Mouse (Mus musculus) liver (tissue): ENCODE measurements at regions not wholly inside any gene's neighbourhood (a gene's known extent, or its start where the extent isn't known, plus 50 kb on each side); places are given as distances from the start of the nearest gene placed in this dataset.
A peak's percentile ranks its signal among the peaks of the same experiment; 100 is the strongest.

Experiments
- DNase-seq: peaks from one replicate; pipeline ENCODE4 v3.0.0-alpha.2; 2020; ENCODE audit warnings: mixed read lengths

DNA sequence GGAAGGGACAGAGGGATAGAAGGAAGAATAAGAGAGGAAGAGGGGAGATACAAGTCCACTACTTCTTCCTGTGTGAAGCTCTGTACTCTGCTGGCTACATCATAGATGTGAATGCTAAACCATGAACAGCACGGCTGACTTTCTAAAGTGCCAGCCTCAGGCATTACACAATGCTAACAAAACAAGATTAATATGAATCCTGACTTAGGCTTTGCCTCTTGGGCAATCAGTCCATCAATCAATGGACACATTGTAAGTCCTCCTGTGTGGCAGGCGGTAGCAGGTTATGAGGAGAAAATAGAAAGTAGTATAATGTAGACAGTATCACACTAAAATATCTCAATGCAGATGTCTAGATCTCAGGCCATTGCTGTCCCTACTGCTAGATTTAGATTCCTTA is 203.6 kb upstream of the Nrip1 start:
- no peak for DNase-seq

DNA sequence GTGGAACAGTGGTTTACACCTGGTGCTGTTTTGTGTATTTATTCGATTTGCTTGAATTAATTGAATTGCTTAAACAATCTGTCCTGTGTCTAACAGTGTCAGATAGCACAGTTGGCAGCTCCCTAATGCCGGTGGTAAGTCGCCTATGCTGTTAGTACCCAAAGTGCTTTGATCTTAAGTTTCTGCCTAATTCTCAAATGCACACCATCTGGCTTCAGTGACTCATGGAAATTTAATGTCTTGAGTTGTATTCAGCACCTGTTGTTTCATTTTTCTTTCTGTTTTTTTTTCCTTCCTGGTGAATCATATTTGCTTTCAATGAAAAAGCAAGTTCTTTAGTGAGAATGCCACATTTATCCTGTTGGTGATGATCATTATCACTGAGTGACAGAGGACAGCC is 201.7 kb upstream of the Nrip1 start:
- DNase-seq, result no peak

DNA sequence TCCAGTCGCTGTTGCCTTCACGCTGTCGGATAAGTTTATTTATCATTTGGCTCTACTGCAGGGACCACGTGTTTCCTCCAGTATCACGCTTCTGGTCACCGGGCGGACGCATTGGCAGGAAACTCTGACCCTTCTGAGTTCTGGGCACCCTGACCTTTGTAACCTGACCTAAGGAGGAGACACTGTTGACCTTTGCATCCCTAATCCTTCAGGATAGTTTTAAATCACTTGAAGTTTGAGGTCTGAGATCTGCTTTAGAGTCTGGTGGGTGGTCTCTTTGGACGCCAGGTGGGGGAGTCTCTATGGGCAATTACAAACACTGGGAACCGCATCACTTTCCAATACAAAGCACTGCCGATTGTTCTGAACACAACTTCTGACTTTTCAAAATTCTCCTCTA is 192.6 kb upstream of the Nrip1 start:
- no peak for DNase-seq

DNA sequence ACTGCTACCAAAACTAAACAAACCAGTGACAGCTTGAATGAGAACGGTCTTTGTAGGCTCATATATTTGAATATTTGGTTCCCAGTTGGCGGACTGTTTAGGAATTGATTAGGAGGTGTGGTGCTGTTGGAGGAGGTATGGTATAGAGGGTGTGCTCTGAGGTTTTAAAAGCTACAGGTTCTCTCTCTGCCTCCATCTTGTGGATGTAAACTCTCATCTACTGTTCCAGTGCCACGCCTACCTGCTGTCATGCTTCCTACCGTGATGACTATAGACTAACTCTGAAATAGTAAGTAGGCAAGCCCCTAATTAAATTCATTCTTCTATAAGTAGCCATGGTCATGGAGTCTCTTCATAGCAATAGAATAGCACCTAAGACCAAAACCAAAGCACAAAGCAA is 181.2 kb upstream of the Nrip1 start:
- DNase-seq, result no peak

DNA sequence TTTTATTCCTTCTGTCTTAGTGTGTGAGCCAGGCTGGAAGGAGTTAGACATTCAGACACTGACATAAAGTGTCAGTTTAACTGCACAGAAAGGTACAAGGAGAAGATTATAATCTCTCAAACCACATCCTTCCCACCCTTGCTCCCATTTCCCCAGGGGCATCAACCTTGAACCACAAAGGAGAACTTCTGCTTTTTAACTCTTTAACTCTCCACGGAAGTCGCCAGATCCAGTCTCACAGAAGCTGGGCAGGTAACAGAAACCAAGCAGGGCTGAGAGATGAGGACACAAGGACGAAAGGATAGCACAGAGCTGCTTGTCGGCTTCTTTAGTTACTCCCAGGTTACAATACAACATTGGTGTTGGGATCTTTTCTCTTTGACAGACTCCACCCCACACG is 176.0 kb upstream of the Nrip1 start:
- DNase-seq, result no peak

DNA sequence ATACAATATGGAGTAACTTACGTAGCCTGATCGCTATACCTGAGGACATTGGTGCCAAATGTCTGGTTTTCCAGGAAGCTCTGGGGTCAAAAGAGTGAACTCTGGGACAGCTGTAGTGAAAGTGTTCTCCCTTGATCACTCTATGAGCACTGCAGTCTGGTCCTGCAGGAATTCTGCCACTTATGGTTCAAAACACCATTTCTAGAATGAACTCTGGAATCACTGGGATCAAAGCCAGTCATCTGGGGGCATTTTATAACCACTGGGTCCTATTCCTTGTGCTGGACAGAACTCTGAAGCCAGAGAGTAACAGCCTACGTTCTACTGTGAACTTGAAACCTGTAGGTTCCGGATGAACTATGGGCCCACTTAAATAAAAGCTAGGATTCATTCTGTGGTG is 173.5 kb upstream of the Nrip1 start:
- no peak for DNase-seq

DNA sequence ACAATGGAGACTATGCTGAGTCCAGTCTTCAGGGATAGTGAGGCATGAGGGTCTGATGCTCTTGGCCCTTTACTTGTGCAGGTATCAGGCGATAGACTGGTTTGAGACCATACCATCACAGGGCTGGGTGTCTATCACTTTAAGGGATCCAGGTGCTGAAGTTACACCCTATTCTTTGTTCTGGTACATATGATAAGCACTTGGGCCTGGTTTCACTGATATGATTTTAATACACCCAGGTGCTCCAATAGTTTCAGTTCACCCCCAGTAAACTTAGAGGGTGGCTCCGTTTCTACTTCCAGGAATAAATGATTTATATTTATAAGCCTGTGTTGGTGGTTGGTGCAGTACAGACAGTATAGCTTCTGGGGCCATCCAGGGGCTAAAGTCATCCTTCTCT is 173.0 kb upstream of the Nrip1 start:
- no peak for DNase-seq

DNA sequence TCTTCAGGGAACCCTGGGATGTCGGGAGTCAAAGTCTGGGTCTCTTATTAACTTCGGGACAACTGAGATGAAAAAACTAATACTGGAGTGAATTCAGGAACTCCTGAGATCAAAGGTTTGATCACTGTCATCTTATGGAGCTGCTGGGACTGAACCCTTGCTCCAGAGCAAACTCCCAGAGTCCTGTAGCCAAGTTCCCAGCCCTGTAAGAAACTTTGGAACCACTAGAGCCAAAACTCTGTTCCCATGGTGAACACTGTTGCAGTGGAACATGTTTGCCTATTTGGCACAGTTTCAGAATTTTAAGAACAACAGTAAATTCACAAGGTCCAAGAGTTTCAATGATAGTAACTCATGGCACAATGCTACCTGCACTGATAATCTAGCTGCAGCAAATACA is 172.3 kb upstream of the Nrip1 start:
- no peak for DNase-seq

DNA sequence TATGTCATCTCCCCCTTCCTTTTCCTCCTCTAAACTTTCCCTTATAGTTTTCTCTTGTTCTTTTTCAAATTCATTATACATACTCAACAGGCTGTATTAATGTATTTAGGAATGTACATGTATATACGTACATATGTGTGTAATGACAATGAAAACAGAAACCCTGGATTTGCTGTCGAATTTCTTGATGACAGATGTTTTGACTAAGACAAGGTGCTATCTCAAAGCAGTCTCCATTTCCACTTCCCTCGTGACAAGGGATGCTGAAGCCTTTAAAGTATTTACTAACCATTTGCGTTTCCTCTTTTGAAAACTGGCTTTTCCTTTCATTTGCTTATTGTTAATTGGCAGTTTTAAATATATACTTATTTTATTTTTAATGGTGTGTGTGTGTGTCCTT is 171.3 kb upstream of the Nrip1 start:
- DNase-seq, result no peak

DNA sequence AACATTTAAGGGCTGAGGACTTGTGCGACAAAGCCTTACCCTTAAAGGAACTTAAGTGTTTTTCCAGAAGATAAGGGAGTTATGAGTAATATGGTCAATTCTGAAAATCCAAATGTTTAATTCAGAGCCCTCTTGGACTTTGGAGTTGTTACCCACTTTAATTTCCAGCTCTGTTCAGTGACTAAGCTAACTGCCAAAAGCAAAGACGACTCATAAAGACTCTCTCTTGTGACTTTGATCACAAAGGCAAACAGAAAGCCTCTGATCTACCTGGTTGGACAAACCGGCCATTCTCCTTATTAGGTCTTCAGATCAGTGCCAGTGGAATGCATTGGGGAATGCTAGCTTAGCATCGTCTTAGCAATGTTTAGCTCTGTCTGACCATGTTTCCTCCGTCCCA is 167.3 kb upstream of the Nrip1 start:
- no peak for DNase-seq

DNA sequence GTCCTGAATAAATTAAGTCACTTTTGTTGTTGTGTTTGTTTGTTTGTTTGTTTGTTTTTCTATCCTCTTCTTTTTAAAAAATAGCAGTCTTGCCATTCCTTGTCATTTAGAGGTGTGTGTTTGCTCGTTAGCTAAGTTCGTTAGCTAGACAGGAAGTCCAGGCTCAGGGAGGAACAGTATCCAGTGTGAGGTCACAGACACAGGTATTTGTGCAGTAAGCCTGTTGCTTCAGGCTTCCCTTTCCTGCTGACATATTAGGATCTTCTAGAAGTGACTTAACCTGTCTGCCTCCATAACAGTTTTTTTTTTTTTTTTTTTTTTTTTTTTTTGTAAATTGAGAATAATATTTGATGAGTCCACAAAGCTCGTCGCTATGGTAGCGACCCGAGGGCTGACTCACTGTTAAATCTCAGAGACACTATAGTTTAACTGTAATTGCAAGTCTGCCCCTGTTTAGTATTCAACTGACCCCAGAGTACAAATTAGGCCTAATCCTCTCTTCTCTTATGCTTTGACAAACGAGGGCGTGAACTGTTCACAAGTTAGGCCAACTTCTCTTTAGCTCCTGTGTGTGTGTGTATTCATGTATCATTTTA is 166.8 kb upstream of the Nrip1 start:
- DNase-seq, result no peak

DNA sequence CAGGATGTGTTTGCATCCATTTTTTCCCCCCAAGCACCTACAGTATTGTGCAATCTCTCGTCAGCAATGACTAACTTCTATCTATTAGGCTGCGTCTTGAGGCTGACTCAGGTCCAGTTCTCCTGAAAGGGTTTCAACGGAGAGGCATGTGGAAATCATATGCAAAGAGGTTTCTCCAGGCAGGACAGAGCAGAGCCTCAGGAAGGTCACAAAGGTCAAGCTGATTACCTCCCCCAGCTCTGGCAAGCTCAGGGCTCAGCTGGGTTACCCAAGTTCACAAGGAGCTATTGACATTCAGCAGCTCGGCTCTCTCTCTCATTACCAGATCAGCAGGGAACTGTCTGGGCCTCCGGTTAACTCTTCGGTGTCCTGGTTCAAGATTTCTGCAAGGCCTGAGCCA is 166.0 kb upstream of the Nrip1 start:
- DNase-seq, result peak; percentile 26

DNA sequence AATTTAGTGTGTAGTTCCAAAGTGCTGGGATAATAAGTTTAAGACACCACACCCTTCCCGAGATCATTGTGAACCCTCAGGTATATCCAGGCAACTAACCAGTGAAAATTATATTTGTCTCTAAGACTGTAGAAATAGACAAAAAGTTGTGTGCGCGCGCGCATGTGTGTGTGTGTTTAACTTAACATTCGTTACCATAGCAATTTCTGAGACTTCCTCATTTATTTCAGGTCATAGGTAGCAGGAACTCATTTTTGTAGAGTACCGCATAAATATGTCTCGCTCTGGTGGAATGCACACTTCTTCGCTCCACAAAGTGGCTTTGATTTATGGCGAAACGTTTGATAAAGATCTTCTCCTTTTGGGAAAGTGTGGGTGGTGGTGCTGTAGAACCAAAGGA is 164.2 kb upstream of the Nrip1 start:
- DNase-seq, result no peak

DNA sequence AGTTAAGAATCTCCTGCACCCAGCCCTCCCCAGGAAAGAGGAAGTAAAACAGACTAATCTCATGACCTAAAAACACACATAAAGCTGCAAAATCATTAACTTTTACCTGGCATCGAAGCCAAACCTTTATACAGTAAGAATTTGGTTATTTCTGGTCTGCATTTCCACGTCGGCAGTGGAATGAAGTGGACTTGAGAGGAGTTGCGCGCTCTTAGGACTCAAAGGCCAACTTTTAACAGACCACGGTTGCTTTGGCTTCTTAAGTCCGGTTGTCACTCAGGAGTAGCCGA is 159.2 kb upstream of the Nrip1 start:
- no peak for DNase-seq

DNA sequence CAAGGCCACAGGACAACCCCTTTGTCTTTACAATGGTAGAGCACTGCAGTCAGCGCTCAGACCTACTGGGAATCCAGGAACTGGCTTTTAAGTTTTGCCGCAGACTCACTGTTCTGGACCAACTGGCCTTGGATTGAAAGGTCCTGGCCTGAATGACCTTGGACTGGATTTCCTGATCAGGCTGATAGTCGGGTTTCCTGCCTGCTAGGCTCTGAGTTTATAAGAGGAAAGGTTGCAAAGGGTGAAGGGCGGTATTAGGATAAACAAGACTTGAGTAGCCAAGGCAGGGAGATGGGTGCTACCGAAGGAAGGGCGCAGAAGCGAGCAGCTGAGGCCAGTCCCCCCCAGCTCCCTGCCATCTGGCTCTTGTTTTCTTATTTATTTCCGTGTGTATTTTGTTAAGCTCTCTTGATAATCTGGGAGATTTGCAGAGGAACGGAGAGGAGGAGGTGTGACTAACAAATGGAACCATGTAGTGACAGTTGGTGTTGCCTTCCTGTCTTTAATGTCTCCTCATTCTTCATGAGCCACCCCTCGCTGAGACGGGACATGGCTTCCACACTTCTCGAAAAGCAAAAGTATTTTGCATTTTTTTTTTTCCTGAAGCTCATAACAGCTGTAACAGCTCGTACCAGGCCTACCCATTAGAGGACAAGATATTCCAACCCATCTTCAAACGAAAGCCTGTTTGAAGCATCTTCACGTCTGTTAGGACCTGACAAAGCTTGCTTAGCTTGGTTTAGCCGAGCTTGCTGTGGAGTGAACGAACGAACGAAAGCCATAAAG is 158.7 kb upstream of the Nrip1 start:
- no peak for DNase-seq

DNA sequence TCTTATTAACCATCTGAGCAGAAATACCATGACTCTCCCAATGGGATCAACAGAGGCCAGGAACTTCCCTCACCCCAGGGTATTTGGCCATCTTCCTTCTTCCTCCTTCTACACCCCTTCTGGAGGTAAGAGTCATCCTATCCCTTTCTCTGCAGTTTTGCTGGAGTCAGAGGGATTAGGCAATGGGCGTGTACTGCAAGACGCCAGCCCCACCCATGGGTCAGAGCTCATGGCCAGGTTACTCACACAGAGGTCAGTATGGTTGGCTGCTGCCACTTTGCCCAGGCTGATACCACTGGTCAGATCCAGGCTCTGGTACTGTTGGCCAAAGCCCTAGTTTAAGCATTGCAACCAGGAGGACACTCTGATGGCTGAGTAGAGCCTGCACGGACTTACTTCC is 157.3 kb upstream of the Nrip1 start:
- no peak for DNase-seq

DNA sequence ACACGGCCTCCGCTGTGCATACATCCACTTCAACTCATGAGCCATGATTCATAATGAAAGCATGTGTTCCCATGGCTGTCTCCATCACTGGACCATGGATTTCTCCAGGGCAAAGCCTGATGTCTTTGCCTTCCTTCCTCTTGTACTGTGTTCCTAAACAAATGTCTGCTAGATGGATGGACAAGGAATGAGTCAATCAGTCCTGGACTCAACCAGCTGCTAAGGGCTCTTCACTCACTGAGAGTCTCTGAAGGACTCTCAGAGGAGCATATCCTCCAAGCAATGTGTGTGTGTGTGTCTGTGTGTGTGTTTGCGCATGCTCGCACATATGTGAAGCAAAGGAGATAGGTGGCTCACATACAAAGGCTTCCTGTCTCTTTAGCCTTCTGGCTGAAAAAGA is 156.0 kb upstream of the Nrip1 start:
- no peak for DNase-seq

DNA sequence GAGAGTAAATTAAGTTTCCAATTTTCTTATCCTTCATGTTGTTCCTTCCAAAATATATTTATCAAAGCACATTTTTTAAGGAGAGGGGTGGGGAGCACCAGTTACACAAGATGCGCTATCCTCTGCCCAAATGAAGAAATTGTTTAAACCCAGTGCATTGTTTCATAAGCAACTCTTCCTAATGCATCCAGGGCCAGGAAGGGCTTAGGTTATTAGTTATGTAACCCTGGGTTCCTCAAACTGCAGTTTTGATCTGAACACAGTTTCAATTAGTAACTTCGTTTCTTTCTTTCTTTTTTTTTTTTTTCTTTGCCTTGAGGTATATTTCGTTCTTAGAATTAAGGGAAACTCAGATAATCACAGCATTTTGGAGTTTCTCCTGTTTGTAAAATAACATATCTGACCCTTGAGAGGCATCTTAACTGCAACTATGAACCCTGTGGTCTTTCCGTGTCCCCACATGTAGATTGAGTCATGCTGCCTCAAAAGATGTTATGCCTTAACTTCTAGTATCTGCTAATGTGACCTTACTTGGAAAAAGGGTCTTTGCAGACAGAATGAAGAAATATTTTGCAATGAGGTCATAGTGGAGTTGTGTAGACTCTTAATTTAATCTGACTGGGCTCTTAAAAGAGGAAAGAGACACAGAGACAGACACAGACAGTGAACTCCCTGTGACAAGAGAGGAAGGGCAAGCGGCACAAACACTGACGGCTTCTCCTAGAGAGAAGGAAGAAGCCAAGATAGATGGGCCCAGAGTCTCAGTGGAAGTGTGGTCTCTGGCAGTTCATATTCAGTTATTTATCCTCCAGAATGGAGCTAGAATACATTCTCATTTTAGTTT is 153.7 kb upstream of the Nrip1 start:
- DNase-seq, result no peak

DNA sequence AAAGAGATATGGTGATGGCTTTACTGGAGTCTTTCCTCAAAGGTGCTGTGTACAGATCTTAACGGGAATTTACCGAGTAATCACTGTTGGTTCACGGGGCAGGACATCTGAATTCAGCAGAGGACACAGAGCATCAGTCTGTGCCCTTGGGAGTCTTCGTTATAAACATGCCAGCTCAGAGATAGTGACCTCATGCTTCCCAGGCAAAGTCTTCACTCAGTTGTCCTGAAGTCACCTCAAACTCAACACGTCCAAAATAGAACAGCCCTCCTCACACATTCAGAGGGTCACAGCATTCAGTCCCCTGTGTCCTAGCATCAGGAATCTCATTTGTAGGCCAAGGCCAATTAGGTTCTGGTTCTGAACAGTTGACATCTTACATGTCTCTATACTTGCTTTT is 151.9 kb upstream of the Nrip1 start:
- DNase-seq, result no peak

DNA sequence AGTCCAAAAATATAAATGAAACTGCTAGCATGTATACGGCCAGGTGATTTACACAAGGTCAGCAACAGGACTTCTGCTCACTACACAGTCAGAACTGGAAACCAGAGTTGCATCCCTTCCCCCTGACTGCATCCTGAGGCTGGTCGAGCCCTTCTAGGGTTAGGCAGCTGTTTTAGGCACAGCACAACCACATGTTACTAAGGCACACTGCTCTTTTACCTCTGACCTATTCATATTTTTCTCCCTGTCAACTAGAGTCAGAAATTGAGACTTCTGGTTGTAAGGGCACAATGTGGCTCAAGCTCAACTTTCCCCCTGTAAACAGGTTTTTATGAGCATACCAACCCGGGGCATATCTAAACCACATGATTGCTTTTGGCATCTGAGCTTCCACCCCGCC is 151.3 kb upstream of the Nrip1 start:
- DNase-seq, result no peak

DNA sequence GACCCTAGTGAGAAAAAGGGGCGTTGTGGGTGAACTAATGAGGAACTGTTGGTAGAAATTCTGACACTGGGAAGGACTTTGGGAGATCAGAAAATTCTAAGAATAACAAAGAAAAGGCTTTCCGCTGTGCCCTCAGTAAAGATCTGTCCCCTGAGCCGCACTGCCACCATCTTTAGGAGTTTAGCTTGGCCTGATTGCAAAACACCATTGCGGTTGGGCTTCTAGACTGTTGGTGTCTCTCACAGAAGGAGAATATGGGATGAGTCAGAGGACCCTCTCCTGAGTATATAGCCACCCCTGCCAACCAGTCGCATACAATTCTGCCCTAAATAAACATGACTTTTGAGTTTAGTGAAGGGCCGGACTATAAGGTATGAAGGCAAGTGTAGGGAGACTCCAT is 147.5 kb upstream of the Nrip1 start:
- no peak for DNase-seq

DNA sequence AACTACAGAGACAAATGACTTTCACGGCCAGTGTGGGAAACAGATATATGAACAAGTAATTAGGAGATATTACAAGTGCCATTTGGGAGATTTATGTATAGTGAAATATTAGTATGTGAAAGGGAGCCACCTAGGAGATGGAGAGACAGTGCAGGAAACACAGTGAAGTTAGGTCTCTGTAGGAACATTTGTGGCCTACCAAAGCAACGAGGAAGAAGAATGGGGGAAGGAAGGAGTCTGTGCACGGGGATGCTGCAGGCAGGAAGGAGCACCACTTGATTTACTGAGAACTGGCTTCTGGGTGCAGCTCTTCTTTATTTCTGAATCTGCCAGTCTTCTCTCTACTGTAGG is 147.0 kb upstream of the Nrip1 start:
- DNase-seq, result no peak

DNA sequence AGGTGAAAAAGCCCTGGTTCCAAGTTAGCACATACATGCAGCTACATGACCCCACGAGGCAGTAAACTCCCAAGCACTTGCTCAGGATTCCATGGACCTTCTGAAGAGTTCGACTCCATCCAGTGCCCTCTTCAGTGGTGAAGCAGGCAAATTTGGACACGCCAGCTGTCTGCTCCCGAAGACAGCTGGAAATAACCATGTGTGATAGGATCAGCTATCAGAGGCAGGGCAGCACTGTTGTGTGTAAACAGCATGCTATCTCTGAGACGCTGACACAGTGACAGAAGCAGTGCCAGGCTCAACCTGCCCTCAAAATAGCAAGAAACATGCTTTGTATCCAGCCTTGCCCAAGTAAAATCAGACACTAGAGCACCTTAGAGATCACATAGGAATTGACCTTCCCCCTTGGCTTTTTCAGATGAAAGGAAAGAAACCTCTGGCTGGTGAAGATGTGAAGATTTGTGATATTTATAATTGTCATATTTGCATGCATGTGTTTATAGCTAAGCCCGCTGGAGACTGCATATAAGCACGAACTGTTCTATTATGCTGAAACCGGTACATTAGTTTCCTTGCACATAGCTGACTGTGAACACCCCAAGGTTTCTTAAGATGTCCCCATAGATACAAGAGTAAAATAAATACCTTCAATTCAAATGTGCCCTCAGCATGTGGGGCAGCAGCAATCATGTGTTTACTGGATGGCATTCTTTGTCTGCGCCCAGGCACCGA is 146.4 kb upstream of the Nrip1 start:
- no peak for DNase-seq

DNA sequence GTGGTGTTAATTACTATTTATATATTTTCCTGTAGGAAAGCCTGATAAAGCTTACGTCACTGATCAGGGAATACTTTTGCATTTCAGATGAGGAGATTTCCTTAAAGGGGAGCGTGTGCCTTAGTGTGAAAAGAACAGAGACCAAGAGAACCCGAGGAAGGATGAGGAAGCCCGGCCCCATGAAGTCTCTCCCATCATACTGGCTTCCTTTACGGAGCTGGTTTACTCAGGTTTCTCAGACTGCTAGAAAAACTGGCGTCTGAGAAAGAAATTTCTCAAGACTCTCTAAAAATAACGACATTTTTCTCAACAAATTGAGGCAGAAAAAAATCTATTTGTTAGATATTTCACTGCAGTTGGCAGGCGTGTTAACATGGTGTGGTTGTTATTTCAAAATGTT is 137.2 kb upstream of the Nrip1 start:
- no peak for DNase-seq
